Mouse (Mus musculus) megakaryocyte, embryonic 14.5 days (primary cell): ENCODE results near the gene Ercc8.

Experiments used
- FLI1 ChIP-seq: IDR thresholded peaks from 2 replicates; pipeline ENCODE4 v1.6.1; 2012; ENCODE audit warnings: low read length, inconsistent platforms, mixed read lengths
- GATA1 ChIP-seq: IDR thresholded peaks from 3 replicates; pipeline ENCODE4 v1.6.1; 2012; ENCODE audit warnings: mixed read lengths, low read length, inconsistent platforms, borderline replicate concordance

- no peak for TF ChIP-seq GATA1
- no peak for TF ChIP-seq FLI1
Observed at GRCm38 (mm10) chr13:108159241-108159575, 677 bp downstream of the Ercc8 start.
